Mouse (Mus musculus): ENCODE measurements around the gene Nphp4. TPM values are rescaled to one million over a fixed set of nuclear protein-coding genes. Genes with fewer than 3 reads are reported as not detected.

Nphp4 gene
- polyA plus RNA-seq, 1 experiment from 2014 or later = 0.09 TPM

DNA sequence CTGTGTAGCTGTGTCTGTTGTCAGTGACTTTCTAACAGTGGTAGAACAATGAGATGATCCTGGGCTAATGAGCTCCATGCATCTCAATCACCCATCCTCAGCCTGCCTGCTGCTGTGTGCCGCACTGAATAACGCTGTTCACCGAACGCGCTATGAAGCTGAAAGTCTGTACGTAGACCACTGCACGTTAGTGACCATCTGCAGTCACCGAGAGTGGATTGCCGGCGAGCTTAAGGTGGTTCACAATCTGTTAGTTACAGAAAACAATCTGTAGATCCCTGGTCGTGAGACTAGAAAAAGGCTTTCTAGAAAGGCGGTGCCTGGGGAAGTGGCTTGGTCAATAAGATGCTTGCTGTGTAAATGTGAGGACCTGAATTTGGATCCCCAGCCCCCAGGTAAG is 22.4 kb upstream of the Nphp4 start:
- no peak for ATAC-seq
- Histone ChIP-seq H3K27ac (ENCODE audit: low read depth) (no peak overlapping the region), H3K4me3 (ENCODE audit: low read depth, low read length) (no peak overlapping the region), H3K4me1 (ENCODE audit: insufficient read depth) (no peaks in the 10 kb centered on the region), H3K9ac (replicated peaks) (no peak overlapping the region), H3K27me3 (ENCODE audit: insufficient read depth, low read length) (no peaks in the 10 kb centered on the region), H3K4me2 (ENCODE audit: low read depth, low read length) (no peak overlapping the region), H3K36me3 (replicated peaks; ENCODE audit: insufficient read depth, low read length) (no peaks in the 10 kb centered on the region), H3K9me3 (ENCODE audit: low read length) (no peaks in the 10 kb centered on the region)
- WGBS (ENCODE audit: insufficient replicate concordance) = 84% methylated on average over 12 of the region's 12 CpGs
- no peak for DNase-seq
- TF ChIP-seq CTCF (IDR thresholded peaks at IDR 0.05; ENCODE audit: low read depth) (no peak), EP300 (IDR thresholded peaks at IDR 0.05; ENCODE audit: low read depth) (no peak)

DNA sequence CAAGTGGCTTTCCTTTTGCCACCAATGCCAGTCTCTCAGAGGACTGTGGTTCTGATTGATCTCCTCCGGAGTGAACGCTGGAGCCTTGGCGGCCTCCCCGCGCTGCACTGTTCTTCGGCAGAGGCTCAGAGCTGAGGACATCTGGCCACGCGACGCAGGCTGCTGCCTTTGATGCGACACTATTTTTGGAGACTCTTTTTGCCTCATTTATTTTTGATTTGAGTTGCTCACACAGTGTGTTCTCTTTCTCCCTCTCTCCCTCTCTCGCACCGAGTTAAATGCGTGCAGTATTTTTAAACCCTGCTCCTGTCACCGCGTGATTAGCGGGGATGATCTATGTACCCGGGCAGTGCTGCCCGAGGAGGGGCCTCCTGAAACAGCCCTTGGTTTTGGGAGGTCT is 19.9 kb upstream of the Nphp4 start:
- TF ChIP-seq EP300 (IDR thresholded peaks at IDR 0.05; ENCODE audit: low read depth) = no peak
- no peak for TF ChIP-seq CTCF (IDR thresholded peaks at IDR 0.05; ENCODE audit: low read depth)
- no peak overlapping the region for H3K4me3 ChIP-seq (ENCODE audit: low read depth, low read length)
- ATAC-seq = no peak

DNA sequence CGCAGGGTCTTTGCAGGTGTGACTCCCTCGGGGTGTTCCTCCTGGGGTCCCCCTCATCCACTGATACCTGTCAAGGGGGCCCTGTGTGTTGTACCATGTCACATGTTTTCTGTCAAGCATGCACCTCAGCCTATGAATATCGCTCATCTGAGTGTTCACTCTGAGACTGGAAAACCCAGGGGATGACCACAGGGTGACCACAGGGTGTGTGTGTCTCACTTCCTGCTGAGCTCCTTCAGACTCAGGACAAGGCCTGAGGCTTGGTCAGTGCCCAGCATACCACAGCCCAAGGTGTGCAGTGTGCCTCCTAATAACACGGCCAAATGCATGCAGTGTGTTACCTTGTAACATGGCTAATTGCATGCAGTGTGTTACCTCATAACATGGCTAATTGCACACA is 18.8 kb upstream of the Nphp4 start:
- 67% methylated on average over 4 of the region's 4 CpGs for WGBS (ENCODE audit: insufficient replicate concordance)
- ATAC-seq (no peak), DNase-seq (no peak)
- Histone ChIP-seq H3K27me3 (ENCODE audit: insufficient read depth, low read length) (no peaks in the 10 kb centered on the region), H3K4me1 (ENCODE audit: insufficient read depth) (no peaks in the 10 kb centered on the region), H3K4me3 (ENCODE audit: low read depth, low read length) (no peak overlapping the region), H3K4me2 (ENCODE audit: low read depth, low read length) (no peak overlapping the region), H3K9ac (replicated peaks) (no peak overlapping the region), H3K9me3 (ENCODE audit: low read length) (no peaks in the 10 kb centered on the region), H3K27ac (ENCODE audit: low read depth) (no peak overlapping the region), H3K36me3 (replicated peaks; ENCODE audit: insufficient read depth, low read length) (no peaks in the 10 kb centered on the region)
- TF ChIP-seq EP300 (IDR thresholded peaks at IDR 0.05; ENCODE audit: low read depth) = no peak
- no peak for TF ChIP-seq CTCF (IDR thresholded peaks at IDR 0.05; ENCODE audit: low read depth)

More for the DNA sequence above, 19.9 kb upstream of the Nphp4 start:
- no peaks in the 10 kb centered on the region for H3K36me3 ChIP-seq (replicated peaks; ENCODE audit: insufficient read depth, low read length)
- H3K4me1 ChIP-seq (ENCODE audit: insufficient read depth) = no peaks in the 10 kb centered on the region
- no peak overlapping the region for H3K27ac ChIP-seq (ENCODE audit: low read depth)
- no peak overlapping the region for H3K4me2 ChIP-seq (ENCODE audit: low read depth, low read length)
- no peak for DNase-seq
- WGBS (ENCODE audit: insufficient replicate concordance) = 76% methylated on average over 18 of the region's 18 CpGs
- H3K9me3 ChIP-seq (ENCODE audit: low read length) = no peaks in the 10 kb centered on the region
- H3K9ac ChIP-seq (replicated peaks) = no peak overlapping the region
- no peaks in the 10 kb centered on the region for H3K27me3 ChIP-seq (ENCODE audit: insufficient read depth, low read length)

DNA sequence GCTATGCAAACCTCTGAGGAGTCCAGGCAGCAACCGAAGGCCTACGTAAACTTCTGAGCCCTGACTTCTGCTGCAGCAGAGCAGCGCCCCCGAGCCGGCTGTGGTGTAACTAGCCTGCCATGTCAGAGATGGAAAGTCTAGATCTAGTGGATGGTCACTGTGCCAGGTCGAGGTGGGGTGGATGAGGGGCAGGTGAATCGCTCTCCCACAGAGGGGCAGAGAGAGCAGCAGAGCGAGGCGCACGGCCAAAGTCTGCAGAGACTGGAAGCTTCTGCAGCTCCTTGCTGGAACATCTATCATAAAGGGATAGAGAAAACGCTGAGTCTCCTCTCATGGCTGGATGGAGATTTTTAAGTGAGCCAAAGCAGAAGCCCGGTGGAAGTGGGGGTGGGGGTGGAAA is 14.0 kb upstream of the Nphp4 start:
- H3K4me1 ChIP-seq (ENCODE audit: insufficient read depth) = no peaks in the 10 kb centered on the region
- TF ChIP-seq EP300 (IDR thresholded peaks at IDR 0.05; ENCODE audit: low read depth) (no peak), CTCF (IDR thresholded peaks at IDR 0.05; ENCODE audit: low read depth) (no peak)
- DNase-seq (no peak), ATAC-seq (no peak)
- no peak overlapping the region for H3K4me2 ChIP-seq (ENCODE audit: low read depth, low read length)
- no peak overlapping the region for H3K4me3 ChIP-seq (ENCODE audit: low read depth, low read length)
- no peaks in the 10 kb centered on the region for H3K27me3 ChIP-seq (ENCODE audit: insufficient read depth, low read length)
- no peak overlapping the region for H3K27ac ChIP-seq (ENCODE audit: low read depth)
- H3K9ac ChIP-seq (replicated peaks) = no peak overlapping the region
- H3K36me3 ChIP-seq (replicated peaks; ENCODE audit: insufficient read depth, low read length) = no peaks in the 10 kb centered on the region
- WGBS (ENCODE audit: insufficient replicate concordance) = 82% methylated on average over 12 of the region's 12 CpGs
- H3K9me3 ChIP-seq (ENCODE audit: low read length) = no peaks in the 10 kb centered on the region

DNA sequence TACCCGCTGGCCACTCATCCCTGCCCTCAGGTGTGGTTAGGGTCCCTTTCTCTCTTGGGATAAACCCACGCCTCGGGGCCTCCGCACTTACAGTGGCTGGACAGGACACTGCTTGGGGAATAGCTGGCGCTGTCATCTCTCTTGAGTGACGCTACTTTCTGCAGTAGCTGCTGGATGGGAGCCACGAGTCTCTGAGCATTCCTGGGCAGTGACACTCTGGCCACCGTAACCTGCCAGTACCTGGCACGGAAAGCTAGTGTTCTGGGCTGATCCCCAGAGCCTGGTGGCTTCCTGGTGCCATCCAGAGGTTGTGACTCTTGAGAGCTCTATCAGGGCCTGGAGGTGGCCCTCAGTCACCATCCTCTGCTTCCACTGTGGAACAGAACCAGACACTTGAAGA is 13.4 kb upstream of the Nphp4 start:
- H3K4me1 ChIP-seq (ENCODE audit: insufficient read depth) = no peaks in the 10 kb centered on the region
- WGBS (ENCODE audit: insufficient replicate concordance) = 77% methylated on average over 9 of the region's 9 CpGs
- no peak overlapping the region for H3K4me2 ChIP-seq (ENCODE audit: low read depth, low read length)
- H3K9ac ChIP-seq (replicated peaks) = no peak overlapping the region
- H3K36me3 ChIP-seq (replicated peaks; ENCODE audit: insufficient read depth, low read length) = no peaks in the 10 kb centered on the region
- DNase-seq = no peak
- no peak for ATAC-seq
- H3K27ac ChIP-seq (ENCODE audit: low read depth) = no peak overlapping the region
- H3K4me3 ChIP-seq (ENCODE audit: low read depth, low read length) = no peak overlapping the region
- TF ChIP-seq EP300 (IDR thresholded peaks at IDR 0.05; ENCODE audit: low read depth) = no peak
- TF ChIP-seq CTCF (IDR thresholded peaks at IDR 0.05; ENCODE audit: low read depth) = no peak
- H3K9me3 ChIP-seq (ENCODE audit: low read length) = no peaks in the 10 kb centered on the region
- no peaks in the 10 kb centered on the region for H3K27me3 ChIP-seq (ENCODE audit: insufficient read depth, low read length)

GRCm38 (mm10) chr4:152465116-152465515 is 11.4 kb upstream of the Nphp4 start:
- H3K9me3 ChIP-seq (ENCODE audit: low read length) = no peaks in the 10 kb centered on the region
- DNase-seq (no peak), ATAC-seq (no peak)
- H3K4me3 ChIP-seq (ENCODE audit: low read depth, low read length) = no peak overlapping the region
- no peak overlapping the region for H3K27ac ChIP-seq (ENCODE audit: low read depth)
- WGBS (ENCODE audit: insufficient replicate concordance) = 36% methylated on average over 8 of the region's 8 CpGs
- no peaks in the 10 kb centered on the region for H3K36me3 ChIP-seq (replicated peaks; ENCODE audit: insufficient read depth, low read length)
- H3K9ac ChIP-seq (replicated peaks) = no peak overlapping the region
- H3K4me2 ChIP-seq (ENCODE audit: low read depth, low read length) = no peak overlapping the region
- no peaks in the 10 kb centered on the region for H3K4me1 ChIP-seq (ENCODE audit: insufficient read depth)
- TF ChIP-seq EP300 (IDR thresholded peaks at IDR 0.05; ENCODE audit: low read depth) (no peak), CTCF (IDR thresholded peaks at IDR 0.05; ENCODE audit: low read depth) (no peak)
- H3K27me3 ChIP-seq (ENCODE audit: insufficient read depth, low read length) = no peaks in the 10 kb centered on the region

DNA sequence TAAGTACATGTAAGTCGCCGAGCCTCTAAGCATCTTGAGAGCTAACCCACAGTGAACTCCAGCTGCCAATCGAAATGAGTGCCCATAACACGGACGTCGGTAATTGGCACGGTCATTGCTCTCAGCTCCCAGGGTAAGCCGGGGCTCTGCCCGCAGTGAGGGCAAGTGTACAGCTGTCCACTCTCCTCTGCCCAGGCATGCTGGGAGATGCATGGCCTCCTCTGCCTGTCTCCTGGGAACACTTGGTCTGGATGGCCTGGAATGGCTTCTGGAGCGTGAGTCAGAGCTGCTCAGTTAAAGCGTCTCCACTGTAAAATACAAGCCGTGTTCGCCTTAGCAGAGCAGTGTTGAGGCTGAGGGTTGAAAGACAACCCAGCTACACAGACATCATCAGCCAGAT is 9.9 kb upstream of the Nphp4 start:
- H3K36me3 ChIP-seq (replicated peaks; ENCODE audit: insufficient read depth, low read length) = no peaks in the 10 kb centered on the region
- no peak overlapping the region for H3K4me3 ChIP-seq (ENCODE audit: low read depth, low read length)
- 86% methylated on average over 13 of the region's 13 CpGs for WGBS (ENCODE audit: insufficient replicate concordance)
- H3K27ac ChIP-seq (ENCODE audit: low read depth) = no peak overlapping the region
- DNase-seq = no peak
- no peaks in the 10 kb centered on the region for H3K4me1 ChIP-seq (ENCODE audit: insufficient read depth)
- no peak for TF ChIP-seq EP300 (IDR thresholded peaks at IDR 0.05; ENCODE audit: low read depth)
- no peak for TF ChIP-seq CTCF (IDR thresholded peaks at IDR 0.05; ENCODE audit: low read depth)
- no peak for ATAC-seq
- no peak overlapping the region for H3K9ac ChIP-seq (replicated peaks)
- no peaks in the 10 kb centered on the region for H3K27me3 ChIP-seq (ENCODE audit: insufficient read depth, low read length)
- H3K9me3 ChIP-seq (ENCODE audit: low read length) = 0 out of 2 replicates have a peak, but pooled peaks cover under 1% of the 10 kb centered on the region
- H3K4me2 ChIP-seq (ENCODE audit: low read depth, low read length) = no peak overlapping the region
